Mouse (Mus musculus) Patski (cell line): ENCODE data around the gene Sstr2. TPM values are rescaled to one million over a fixed set of nuclear protein-coding genes. Genes with fewer than 3 reads are reported as not detected.
A peak's percentile ranks its signal among the peaks of the same experiment; 100 is the strongest.

ENCODE experiments used
- ATAC-seq: fragments of 100-300 bp; one replicate; pipeline ENCODE4 v1.8.0; 2021
- CTCF ChIA-PET: fragments of 350-600 bp; sonication (Branson Sonifier 250); formaldehyde crosslinking; loops from one replicate; lab custom pipeline; 2022; ENCODE audit warnings: inconsistent platforms; lab: Charles Lee
- POLR2A ChIA-PET: fragments of 350-600 bp; sonication (Branson Sonifier 250); formaldehyde crosslinking; loops from one replicate; lab custom pipeline; 2022; ENCODE audit warnings: antibody characterized with exemption, inconsistent platforms; lab: Charles Lee
- DNase-seq: peaks from one replicate; pipeline ENCODE4 v3.0.0-alpha.2; 2011; ENCODE audit warnings: low read depth, low spot score
- H3K27me3 ChIP-seq: fragments of 371-371 bp; one replicate; pipeline ENCODE4 v1.5.1; 2021
- CTCF ChIP-seq: fragments of 100-300 bp; IDR thresholded peaks from one replicate; pipeline ENCODE4 v1.5.1; 2021
- in situ Hi-C: fragments of 300-500 bp; cut with MboI; formaldehyde crosslinking; loops from 3 replicates; pipeline ENCODE4 v1.11.1; 2018; ENCODE audit warnings: low pct_unique_long_range_greater_than_20kb, mixed read lengths
- polyA plus RNA-seq: library from polyadenylated mRNA; unstranded; gene quantifications from one replicate; pipeline ENCODE4 v1.2.3, GENCODE M21; 2021

The Sstr2 gene
- polyA plus RNA-seq, 1 experiment from 2014 or later, result 2.1 TPM

DNA sequence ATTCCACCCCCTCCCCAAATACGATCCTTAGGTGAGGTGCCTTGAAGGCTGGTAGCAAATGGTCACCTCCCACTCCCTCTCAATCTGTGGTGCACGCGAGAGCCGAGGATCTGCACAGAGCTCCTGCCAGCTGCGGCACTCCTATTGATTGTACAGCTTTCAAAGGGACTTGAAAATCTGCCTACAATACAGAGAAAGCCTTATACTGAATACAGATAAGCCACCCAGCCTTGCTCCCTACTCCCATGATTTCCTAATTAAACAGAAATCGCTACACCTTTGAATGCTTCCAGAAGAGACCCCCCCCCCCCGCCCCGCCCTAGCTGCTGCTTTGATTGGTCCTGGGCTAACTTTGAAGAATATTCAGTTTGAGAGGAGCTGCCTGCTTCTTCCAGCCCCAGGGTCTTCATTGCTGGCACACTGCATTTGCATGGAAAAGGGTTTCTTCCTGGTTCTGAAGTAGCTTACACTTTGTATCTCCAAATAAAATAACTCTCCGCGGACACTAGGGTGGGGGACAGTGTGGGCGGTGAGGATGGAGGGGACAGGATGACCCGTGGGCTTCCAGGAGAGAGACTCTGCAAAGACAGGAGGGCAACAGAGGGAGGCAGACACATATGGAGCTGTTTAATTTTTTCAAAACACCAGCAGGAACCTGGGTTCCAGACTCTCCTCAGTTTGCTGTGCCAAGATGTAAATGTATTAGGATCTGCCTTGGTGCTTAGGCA, 17.4 kb upstream of the Sstr2 start:
- no peak for DNase-seq
- CTCF ChIA-PET, result interaction anchor here (1.2 kb wide), 1 partner anchor 55 kb away, joined by 3 read pairs; no protein-coding TSS in a partner anchor
- in situ Hi-C loops, result no loop called here

DNA sequence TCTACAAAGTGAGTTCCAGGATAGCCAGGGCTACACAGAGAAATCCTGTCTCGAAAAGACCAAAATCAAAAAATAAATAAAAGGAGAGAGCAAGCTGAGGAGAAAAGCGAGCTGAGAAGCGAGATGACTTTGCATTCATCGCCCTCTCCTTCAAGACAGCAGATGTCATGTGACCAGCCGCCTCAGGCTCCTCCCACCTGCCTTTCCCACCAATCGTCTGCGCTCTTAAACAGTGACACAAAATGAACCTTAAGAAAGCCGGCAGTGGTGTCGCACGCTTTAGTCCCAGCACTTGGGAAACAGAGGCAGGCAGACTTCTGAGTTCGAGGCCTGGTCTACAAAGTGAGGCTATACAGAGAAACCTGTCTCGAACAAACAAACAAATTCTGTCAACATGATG, 11.6 kb upstream of the Sstr2 start:
- POLR2A ChIA-PET, result no interaction called here
- no peaks in the 10 kb centered on the region for H3K27me3 ChIP-seq
- no peak for DNase-seq
- CTCF ChIA-PET, result no interaction called here
- ATAC-seq, result no peak
- no peak for TF ChIP-seq CTCF
- in situ Hi-C loops, result no loop called here

More for the DNA sequence above, 17.4 kb upstream of the Sstr2 start:
- POLR2A ChIA-PET, result interaction anchor here (0.7 kb wide), 1 partner anchor 18 kb away, joined by 4 read pairs; no protein-coding TSS in a partner anchor
- ATAC-seq, result no peak
- TF ChIP-seq CTCF, result no peak
- H3K27me3 ChIP-seq, result no peaks in the 10 kb centered on the region

DNA sequence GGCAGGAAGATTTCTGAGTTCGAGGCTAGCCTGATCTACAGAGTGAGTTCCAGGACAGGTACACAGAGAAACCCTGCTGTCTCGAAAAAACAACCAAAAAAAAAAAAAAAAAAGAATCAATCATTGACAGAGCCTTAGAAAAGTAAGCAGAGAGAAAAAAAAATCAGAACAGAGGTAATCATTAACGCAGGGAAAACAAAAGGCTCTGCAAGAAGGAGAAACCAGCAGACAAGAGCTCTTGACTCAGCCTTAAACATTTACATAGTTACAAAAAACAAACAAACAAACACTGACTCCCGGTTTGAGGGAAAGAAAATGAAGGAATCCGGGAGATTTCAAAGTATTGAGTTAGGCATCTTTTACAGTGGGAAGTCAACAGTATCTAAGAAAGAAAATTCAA, 9.6 kb upstream of the Sstr2 start:
- no peak for DNase-seq
- in situ Hi-C loops, result no loop called here
- no peak for ATAC-seq
- CTCF ChIA-PET, result interaction anchor here (1.2 kb wide), 1 partner anchor 18 kb away, joined by 3 read pairs; no protein-coding TSS in a partner anchor
- TF ChIP-seq CTCF, result no peak
- no peaks in the 10 kb centered on the region for H3K27me3 ChIP-seq
- POLR2A ChIA-PET, result interaction anchor here (0.6 kb wide), 1 partner anchor 186 kb away, joined by 6 read pairs; no protein-coding TSS in a partner anchor

DNA sequence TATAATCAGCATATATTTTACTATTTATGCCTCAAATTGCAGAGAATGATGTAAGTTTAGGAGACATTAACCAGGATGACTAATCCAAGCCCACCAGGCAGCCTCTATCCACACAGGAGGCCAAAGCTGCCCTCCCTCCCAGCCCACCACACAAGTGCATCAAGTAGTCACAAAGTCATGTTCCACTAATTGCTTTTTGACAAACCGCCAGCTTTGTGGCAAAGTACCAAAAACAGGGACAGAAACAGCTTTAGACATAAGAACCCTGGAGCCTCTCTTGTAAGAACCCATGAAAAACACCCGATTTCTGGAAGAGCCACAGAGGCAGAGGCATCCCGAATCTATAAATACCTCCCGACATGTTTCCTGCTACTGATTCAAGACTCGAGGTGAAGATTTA, 8.9 kb upstream of the Sstr2 start:
- peak; percentile 42 for ATAC-seq
- H3K27me3 ChIP-seq, result no peaks in the 10 kb centered on the region
- no peak for TF ChIP-seq CTCF
- in situ Hi-C loops, result no loop called here
- DNase-seq, result peak; percentile 79
- ChIA-PET POLR2A (interaction anchor here (0.6 kb wide), 1 partner anchor 187 kb away, joined by 6 read pairs; no protein-coding TSS in a partner anchor), CTCF (interaction anchor here (1.9 kb wide), 1 partner anchor 117 kb away, joined by 4 read pairs; no protein-coding TSS in a partner anchor)

- ChIA-PET POLR2A (no interaction called here), CTCF (interaction anchor here (1.9 to 2.4 kb wide), 3 partner anchors 112 to 314 kb away, joined by 4 to 14 read pairs (median 6); no protein-coding TSS in a partner anchor)
- ATAC-seq, result no peak
- no peaks in the 10 kb centered on the region for H3K27me3 ChIP-seq
- no peak for TF ChIP-seq CTCF
- no peak for DNase-seq
- in situ Hi-C loops, result no loop called here
Observed at GRCm38 (mm10) chr11:113611112-113611646, 8.0 kb upstream of the Sstr2 start.

DNA sequence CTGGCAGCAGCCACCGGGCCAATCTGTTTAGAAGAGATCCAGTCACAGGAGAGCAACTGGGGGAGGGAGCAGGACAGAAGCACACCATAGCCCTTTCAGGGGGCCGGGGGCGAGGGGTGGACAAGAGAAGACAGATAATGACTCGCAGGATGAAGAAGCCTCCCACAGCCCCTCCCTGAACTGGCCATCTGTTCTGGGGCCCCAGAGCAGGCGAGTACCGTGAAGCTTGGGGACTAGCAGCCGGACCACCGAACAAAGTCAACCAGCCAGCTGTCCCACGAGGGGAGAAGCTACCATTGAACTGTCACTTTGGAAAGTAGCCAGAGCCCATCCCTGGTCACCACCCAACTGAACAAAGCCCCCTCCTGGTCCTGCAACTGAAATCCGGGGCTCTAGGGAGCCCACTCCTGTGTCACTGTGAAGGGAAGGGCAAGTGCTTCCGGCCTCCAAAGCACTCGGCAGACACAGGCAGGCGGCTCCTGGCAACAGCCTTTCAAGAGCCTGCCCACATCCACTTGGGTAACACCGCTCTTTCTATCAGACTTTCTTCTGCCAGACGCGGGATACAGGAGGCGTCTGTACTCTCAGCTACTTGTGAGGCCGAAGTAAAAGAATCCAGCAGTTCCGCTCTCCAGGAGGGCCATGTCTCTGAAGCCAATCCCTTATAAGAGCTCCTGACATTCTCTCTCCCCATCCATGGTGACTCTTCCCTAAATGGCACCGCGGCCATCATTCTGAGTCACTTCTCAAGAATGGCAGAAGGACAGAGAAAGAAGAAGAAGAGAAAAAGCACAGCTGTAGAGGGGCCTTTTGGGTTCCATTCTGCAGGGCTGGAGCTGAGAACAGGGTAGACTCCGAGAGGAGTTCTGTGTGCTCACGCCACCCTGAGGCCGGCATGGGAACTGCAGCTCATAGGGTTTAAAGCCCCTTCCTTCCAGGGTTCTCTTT, 7.2 kb upstream of the Sstr2 start:
- POLR2A ChIA-PET, result interaction anchor here (1.1 kb wide), 1 partner anchor 19 kb away, joined by 4 read pairs; no protein-coding TSS in a partner anchor
- CTCF ChIA-PET, result interaction anchor here (0.7 to 2.4 kb wide), 7 partner anchors 13 to 439 kb away, joined by 3 to 14 read pairs (median 3); no protein-coding TSS in a partner anchor
- in situ Hi-C loops, result no loop called here

GRCm38 (mm10) chr11:113614476-113614875, 4.7 kb upstream of the Sstr2 start:
- no peak for ATAC-seq
- no peak for DNase-seq
- in situ Hi-C loops, result no loop called here
- no peak for TF ChIP-seq CTCF
- CTCF ChIA-PET, result interaction anchor here (0.6 to 1.3 kb wide), 3 partner anchors 13 to 123 kb away, joined by 3 to 4 read pairs (median 3); no protein-coding TSS in a partner anchor
- POLR2A ChIA-PET, result interaction anchor here (0.6 to 0.7 kb wide), 3 partner anchors 9 to 743 kb away, joined by 3 to 11 read pairs (median 3); no protein-coding TSS in a partner anchor
- no peaks in the 10 kb centered on the region for H3K27me3 ChIP-seq

More for the DNA sequence above, 7.2 kb upstream of the Sstr2 start:
- ATAC-seq (no peak), DNase-seq (no peak)
- H3K27me3 ChIP-seq, result no peaks in the 10 kb centered on the region
- peak; percentile 82 for TF ChIP-seq CTCF

- TF ChIP-seq CTCF, result no peak
- no peak for DNase-seq
- no peaks in the 10 kb centered on the region for H3K27me3 ChIP-seq
- no peak for ATAC-seq
- ChIA-PET POLR2A (no interaction called here), CTCF (interaction anchor here (0.7 to 3.8 kb wide), 13 partner anchors 10 to 442 kb away, joined by 3 to 30 read pairs (median 3); no protein-coding TSS in a partner anchor)
- in situ Hi-C loops, result no loop called here
Observed at GRCm38 (mm10) chr11:113617132-113617911, 1.8 kb upstream of the Sstr2 start.

GRCm38 (mm10) chr11:113618303-113618671, 855 bp upstream of the Sstr2 start:
- no peak for DNase-seq
- CTCF ChIA-PET, result interaction anchor here (0.7 to 3.8 kb wide), 10 partner anchors 9 to 443 kb away, joined by 3 to 30 read pairs (median 4); no protein-coding TSS in a partner anchor
- no peak for TF ChIP-seq CTCF
- POLR2A ChIA-PET, result interaction anchor here (0.6 kb wide), 1 partner anchor 396 kb away, joined by 6 read pairs; no protein-coding TSS in a partner anchor
- no peaks in the 10 kb centered on the region for H3K27me3 ChIP-seq
- ATAC-seq, result no peak
- in situ Hi-C loops, result no loop called here
